Mouse (Mus musculus): ENCODE data around the gene Cpeb4. TPM values are rescaled to one million over a fixed set of nuclear protein-coding genes. Genes with fewer than 3 reads are reported as not detected.
"Not testable (repeated sequence)": the region's sequence is repeated elsewhere in the genome, so short reads cannot be mapped to it uniquely, and the experiment has no call there.

The Cpeb4 gene
- polyA plus RNA-seq, 1 experiment, result 28.8 TPM

DNA sequence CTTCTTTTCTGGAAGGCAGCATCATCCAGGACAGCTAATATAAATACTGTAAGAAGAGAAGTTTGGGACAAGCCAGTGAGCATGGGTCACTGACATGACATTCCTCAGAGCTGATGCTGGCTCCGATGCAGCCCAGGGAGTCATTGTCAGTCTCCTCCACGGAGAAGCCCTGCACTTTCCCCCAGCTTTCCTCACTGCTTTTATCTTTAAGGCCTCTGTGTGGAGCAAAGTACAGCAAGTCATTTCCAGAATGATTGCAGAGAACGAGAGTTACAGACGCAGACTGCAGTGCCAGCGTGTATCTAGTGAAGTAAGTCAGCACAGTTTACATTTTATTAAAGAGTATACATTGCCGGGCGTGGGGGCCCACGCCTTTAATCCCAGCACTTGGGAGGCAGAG lies 102.8 kb downstream of the Cpeb4 start:
- Histone ChIP-seq H3K27me3 (ENCODE audit: control insufficient read depth, insufficient read depth, low read length) (no peaks in the 10 kb centered on the region), H3K4me3 (ENCODE audit: control insufficient read depth, low read depth, low read length) (no peak overlapping the region), H3K4me1 (ENCODE audit: control insufficient read depth, insufficient read depth, low read length) (no peaks in the 10 kb centered on the region), H3K36me3 (ENCODE audit: control insufficient read depth, insufficient read depth, low read length) (peaks cover 1% of the 10 kb centered on the region; the same call in 1 of the 2 replicates), H3K27ac (ENCODE audit: control insufficient read depth, insufficient read depth, low read depth, low read length) (no peak overlapping the region)
- TF ChIP-seq POLR2A (IDR thresholded peaks at IDR 0.05; ENCODE audit: control insufficient read depth, low read depth, low read length) (no peak), CTCF (IDR thresholded peaks at IDR 0.05; ENCODE audit: control insufficient read depth, insufficient read depth, insufficient replicate concordance, low read depth, low read length) (no peak)

DNA sequence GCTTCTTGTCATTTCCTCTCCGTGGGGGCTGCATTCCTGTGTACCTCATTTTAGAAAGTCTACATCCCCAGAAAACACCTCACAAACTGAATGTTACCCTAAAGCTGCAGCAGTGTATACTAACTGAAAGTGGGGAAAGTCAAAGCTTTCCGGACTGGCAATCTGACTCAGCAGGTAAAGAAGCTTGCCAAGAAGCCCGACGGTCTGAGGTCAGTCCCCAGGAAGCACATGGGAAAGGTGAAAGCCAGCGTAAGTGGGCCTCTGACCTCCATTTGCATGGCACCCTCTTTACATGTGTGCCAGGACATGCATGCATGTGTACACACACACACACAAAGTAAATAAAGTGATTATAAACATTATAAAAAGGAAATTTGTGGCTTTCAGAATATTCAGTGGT lies 103.7 kb downstream of the Cpeb4 start:
- no peaks in the 10 kb centered on the region for H3K27me3 ChIP-seq (ENCODE audit: control insufficient read depth, insufficient read depth, low read length)
- H3K4me1 ChIP-seq (ENCODE audit: control insufficient read depth, insufficient read depth, low read length), result no peaks in the 10 kb centered on the region
- no peak overlapping the region for H3K27ac ChIP-seq (ENCODE audit: control insufficient read depth, insufficient read depth, low read depth, low read length)
- H3K36me3 ChIP-seq (ENCODE audit: control insufficient read depth, insufficient read depth, low read length), result peaks cover 1% of the 10 kb centered on the region; the same call in 1 of the 2 replicates
- TF ChIP-seq POLR2A (IDR thresholded peaks at IDR 0.05; ENCODE audit: control insufficient read depth, low read depth, low read length) (no peak), CTCF (IDR thresholded peaks at IDR 0.05; ENCODE audit: control insufficient read depth, insufficient read depth, insufficient replicate concordance, low read depth, low read length) (no peak)
- no peak overlapping the region for H3K4me3 ChIP-seq (ENCODE audit: control insufficient read depth, low read depth, low read length)

GRCm38 (mm10) chr11:31976137-31976536 lies 104.1 kb downstream of the Cpeb4 start:
- H3K27ac ChIP-seq (ENCODE audit: control insufficient read depth, insufficient read depth, low read depth, low read length), result no peak overlapping the region
- peaks cover 1% of the 10 kb centered on the region; the same call in 1 of the 2 replicates for H3K36me3 ChIP-seq (ENCODE audit: control insufficient read depth, insufficient read depth, low read length)
- H3K27me3 ChIP-seq (ENCODE audit: control insufficient read depth, insufficient read depth, low read length), result no peaks in the 10 kb centered on the region
- no peaks in the 10 kb centered on the region for H3K4me1 ChIP-seq (ENCODE audit: control insufficient read depth, insufficient read depth, low read length)
- no peak overlapping the region for H3K4me3 ChIP-seq (ENCODE audit: control insufficient read depth, low read depth, low read length)
- no peak for TF ChIP-seq CTCF (IDR thresholded peaks at IDR 0.05; ENCODE audit: control insufficient read depth, insufficient read depth, insufficient replicate concordance, low read depth, low read length)
- TF ChIP-seq POLR2A (IDR thresholded peaks at IDR 0.05; ENCODE audit: control insufficient read depth, low read depth, low read length), result no peak

- H3K27me3 ChIP-seq (ENCODE audit: control insufficient read depth, insufficient read depth, low read length); H3K36me3 ChIP-seq (ENCODE audit: control insufficient read depth, insufficient read depth, low read length); H3K27ac ChIP-seq (ENCODE audit: control insufficient read depth, insufficient read depth, low read depth, low read length); H3K4me3 ChIP-seq (ENCODE audit: control insufficient read depth, low read depth, low read length); H3K4me1 ChIP-seq (ENCODE audit: control insufficient read depth, insufficient read depth, low read length): not testable (repeated sequence)
Measured at GRCm38 (mm10) chr11:31980089-31980488, 108.1 kb downstream of the Cpeb4 start.

DNA sequence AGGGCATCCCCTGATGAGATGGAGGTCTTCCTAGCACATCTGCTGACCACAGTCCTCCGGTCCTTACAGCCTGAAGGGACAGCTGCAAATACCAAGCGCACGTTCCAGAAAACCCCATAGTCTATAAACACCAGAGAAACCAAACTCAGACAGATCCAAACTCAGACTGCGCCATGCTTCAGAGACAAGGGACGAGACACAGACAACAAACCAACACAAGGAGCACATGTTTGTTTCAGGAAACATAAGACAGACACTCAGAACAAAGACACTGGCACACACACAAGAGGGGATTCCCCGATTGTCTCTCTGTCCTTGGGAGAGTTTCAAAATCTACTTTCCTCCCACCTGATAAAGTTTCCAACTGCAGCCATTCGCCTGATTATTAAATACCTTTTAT lies 109.8 kb downstream of the Cpeb4 start:
- H3K27me3 ChIP-seq (ENCODE audit: control insufficient read depth, insufficient read depth, low read length), result no peaks in the 10 kb centered on the region
- no peaks in the 10 kb centered on the region for H3K36me3 ChIP-seq (ENCODE audit: control insufficient read depth, insufficient read depth, low read length)
- TF ChIP-seq POLR2A (IDR thresholded peaks at IDR 0.05; ENCODE audit: control insufficient read depth, low read depth, low read length) (no peak), CTCF (IDR thresholded peaks at IDR 0.05; ENCODE audit: control insufficient read depth, insufficient read depth, insufficient replicate concordance, low read depth, low read length) (no peak)
- no peak overlapping the region for H3K4me3 ChIP-seq (ENCODE audit: control insufficient read depth, low read depth, low read length)
- no peak overlapping the region for H3K27ac ChIP-seq (ENCODE audit: control insufficient read depth, insufficient read depth, low read depth, low read length)
- H3K4me1 ChIP-seq (ENCODE audit: control insufficient read depth, insufficient read depth, low read length), result no peaks in the 10 kb centered on the region

GRCm38 (mm10) chr11:31982247-31982943 lies 110.4 kb downstream of the Cpeb4 start:
- not testable (repeated sequence) for H3K4me3 ChIP-seq (ENCODE audit: control insufficient read depth, low read depth, low read length); H3K4me1 ChIP-seq (ENCODE audit: control insufficient read depth, insufficient read depth, low read length); H3K27ac ChIP-seq (ENCODE audit: control insufficient read depth, insufficient read depth, low read depth, low read length); H3K36me3 ChIP-seq (ENCODE audit: control insufficient read depth, insufficient read depth, low read length); H3K27me3 ChIP-seq (ENCODE audit: control insufficient read depth, insufficient read depth, low read length)

- H3K36me3 ChIP-seq (ENCODE audit: control insufficient read depth, insufficient read depth, low read length), result no peaks in the 10 kb centered on the region
- H3K4me1 ChIP-seq (ENCODE audit: control insufficient read depth, insufficient read depth, low read length), result no peaks in the 10 kb centered on the region
- H3K27ac ChIP-seq (ENCODE audit: control insufficient read depth, insufficient read depth, low read depth, low read length), result no peak overlapping the region
- H3K4me3 ChIP-seq (ENCODE audit: control insufficient read depth, low read depth, low read length), result no peak overlapping the region
- H3K27me3 ChIP-seq (ENCODE audit: control insufficient read depth, insufficient read depth, low read length), result no peaks in the 10 kb centered on the region
- no peak for TF ChIP-seq POLR2A (IDR thresholded peaks at IDR 0.05; ENCODE audit: control insufficient read depth, low read depth, low read length)
- no peak for TF ChIP-seq CTCF (IDR thresholded peaks at IDR 0.05; ENCODE audit: control insufficient read depth, insufficient read depth, insufficient replicate concordance, low read depth, low read length)
Measured at GRCm38 (mm10) chr11:31983249-31983648, 111.2 kb downstream of the Cpeb4 start.

DNA sequence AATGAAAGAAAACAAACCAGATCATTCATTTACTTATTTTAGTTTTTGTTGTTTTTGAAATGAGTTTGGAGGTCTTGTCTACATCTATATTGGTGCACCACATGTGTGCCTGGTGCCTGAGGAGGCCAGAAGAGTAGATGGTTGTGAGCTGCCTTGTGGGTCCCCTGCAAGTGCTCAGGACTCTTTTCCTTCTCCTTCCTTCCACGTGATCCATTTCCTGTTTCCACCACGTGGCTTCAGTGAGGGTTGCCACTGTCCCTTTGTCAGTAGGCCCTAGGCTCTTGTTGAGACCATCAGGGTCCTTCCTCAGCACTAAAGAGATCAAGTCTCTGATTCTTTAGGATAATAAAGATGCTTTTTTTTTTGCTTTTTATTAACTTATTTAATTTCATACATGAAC lies 112.8 kb downstream of the Cpeb4 start:
- H3K36me3 ChIP-seq (ENCODE audit: control insufficient read depth, insufficient read depth, low read length), result no peaks in the 10 kb centered on the region

More for the DNA sequence above, 112.8 kb downstream of the Cpeb4 start:
- H3K27ac ChIP-seq (ENCODE audit: control insufficient read depth, insufficient read depth, low read depth, low read length), result no peak overlapping the region
- H3K4me1 ChIP-seq (ENCODE audit: control insufficient read depth, insufficient read depth, low read length), result no peaks in the 10 kb centered on the region
- TF ChIP-seq CTCF (IDR thresholded peaks at IDR 0.05; ENCODE audit: control insufficient read depth, insufficient read depth, insufficient replicate concordance, low read depth, low read length) (no peak), POLR2A (IDR thresholded peaks at IDR 0.05; ENCODE audit: control insufficient read depth, low read depth, low read length) (no peak)
- H3K27me3 ChIP-seq (ENCODE audit: control insufficient read depth, insufficient read depth, low read length), result no peaks in the 10 kb centered on the region
- H3K4me3 ChIP-seq (ENCODE audit: control insufficient read depth, low read depth, low read length), result no peak overlapping the region

Other genes starting within 250 kb of the Cpeb4 start
- 81.8 and 89.7 TPM in 2 replicates for gene Bod1, start 200.3 kb upstream of the Cpeb4 start, polyA plus RNA-seq (2012; rRNA removed)
- gene 4930524B15Rik, start 93.4 kb downstream of the Cpeb4 start, polyA plus RNA-seq (2012; rRNA removed), result 27.7 and 33.6 TPM in 2 replicates
- gene Nsg2, start 128.3 kb downstream of the Cpeb4 start, polyA plus RNA-seq (2012; rRNA removed), result 0.07 and 0.10 TPM in 2 replicates